Mouse (Mus musculus) kidney, embryonic 14.5 days (tissue): ENCODE measurements around the gene Tnp1. TPM values are rescaled to one million over a fixed set of nuclear protein-coding genes. Genes with fewer than 3 reads are reported as not detected.

ENCODE experiments used
- ATAC-seq: fragments of 200-750 bp; cut with Nextera tagmentation; 2 replicates; pipeline ENCODE4 v1.8.0; 2017; ENCODE audit warnings: moderate number of reproducible peaks, mild to moderate bottlenecking, moderate TSS enrichment, moderate library complexity; ENCODE audit not compliant: low FRiP score, low TSS enrichment
- H3K27ac ChIP-seq: fragments of 300-500 bp; sonication (generic); 2 replicates; pipeline ENCODE4 v1.5.1; 2014; ENCODE audit warnings: low read depth, mild to moderate bottlenecking, low read length, moderate library complexity, mixed read lengths
- H3K27me3 ChIP-seq: fragments of 300-500 bp; sonication (generic); 2 replicates; pipeline ENCODE4 v1.6.1; 2014; ENCODE audit warnings: mild to moderate bottlenecking, low read length; ENCODE audit not compliant: control insufficient read depth, insufficient read depth
- H3K36me3 ChIP-seq: fragments of 300-500 bp; sonication (generic); 2 replicates; pipeline ENCODE4 v1.6.1; 2014; ENCODE audit warnings: low read length, mixed read lengths; ENCODE audit not compliant: control insufficient read depth, insufficient read depth
- H3K4me1 ChIP-seq: fragments of 300-500 bp; sonication (generic); 2 replicates; pipeline ENCODE4 v1.6.1; 2014; ENCODE audit warnings: low read length, mixed read lengths; ENCODE audit not compliant: control insufficient read depth, insufficient read depth
- H3K4me2 ChIP-seq: fragments of 300-500 bp; sonication (generic); replicated peaks from 2 replicates; pipeline ENCODE4 v1.6.1; 2014; ENCODE audit warnings: low read depth, mild to moderate bottlenecking, low read length
- H3K4me3 ChIP-seq: fragments of 300-500 bp; sonication (generic); 2 replicates; pipeline ENCODE4 v1.5.1; 2014; ENCODE audit warnings: mild to moderate bottlenecking, low read length
- H3K9ac ChIP-seq: fragments of 300-500 bp; sonication (generic); 2 replicates; pipeline ENCODE4 v1.6.1; 2014; ENCODE audit warnings: low read depth, mild to moderate bottlenecking, low read length, moderate library complexity
- H3K9me3 ChIP-seq: fragments of 300-500 bp; sonication (generic); 2 replicates; pipeline ENCODE4 v1.6.1; 2016; ENCODE audit warnings: low read length; ENCODE audit not compliant: control insufficient read depth
- WGBS: fragments of 180-500 bp; shearing (Covaris S2); extraction: QIAGEN DNeasy Blood & Tissue Kit; methylation state at CpG from one replicate; pipeline ENCODE4 v1.1.7; 2014; 5-methylcytosine and 5-hydroxymethylcytosine counted together
- polyA plus RNA-seq: library from polyadenylated mRNA; unstranded; fragments of >200 nt; fragmentation: Nextera tagmentation; extraction: Ambion mirVana; gene quantifications from 2 replicates; pipeline ENCODE4 v1.2.1, GENCODE M21; 2014

The Tnp1 gene
- polyA plus RNA-seq, 1 experiment from 2014 or later, result not detected

- 80% methylated on average over 6 of the region's 6 CpGs for WGBS
- Histone ChIP-seq H3K27me3 (no peaks in the 10 kb centered on the region), H3K9me3 (no peaks in the 10 kb centered on the region), H3K9ac (no peak overlapping the region), H3K4me3 (no peak overlapping the region), H3K4me2 (no peak overlapping the region), H3K36me3 (no peaks in the 10 kb centered on the region), H3K27ac (no peak overlapping the region), H3K4me1 (no peaks in the 10 kb centered on the region)
- ATAC-seq, result no peak
Measured at GRCm38 (mm10) chr1:73028741-73029140, 13.0 kb upstream of the Tnp1 start.

DNA sequence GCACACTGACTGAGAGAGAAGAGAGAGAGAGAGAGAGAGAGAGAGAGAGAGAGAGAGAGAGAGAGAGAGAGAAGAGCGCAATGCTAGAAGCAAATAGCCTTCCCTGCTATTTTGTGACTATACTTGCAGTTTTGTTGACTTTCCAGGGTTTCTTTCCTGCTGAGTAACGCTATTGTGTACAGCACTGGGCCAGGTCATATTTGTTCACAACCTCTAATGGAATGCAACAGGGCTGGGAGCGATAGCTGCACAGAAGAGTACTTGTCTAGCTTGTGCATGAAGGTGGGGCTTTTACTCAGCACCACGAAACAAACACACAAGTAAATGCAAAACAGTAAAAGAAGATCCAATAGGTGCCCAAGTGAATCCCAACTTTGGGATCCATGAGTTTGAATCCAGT lies 11.7 kb upstream of the Tnp1 start:
- Histone ChIP-seq H3K9ac (no peak overlapping the region), H3K36me3 (no peaks in the 10 kb centered on the region), H3K4me2 (no peak overlapping the region), H3K4me1 (no peaks in the 10 kb centered on the region), H3K9me3 (no peaks in the 10 kb centered on the region), H3K4me3 (no peak overlapping the region), H3K27ac (no peak overlapping the region), H3K27me3 (no peaks in the 10 kb centered on the region)
- 71% methylated on average over 4 of the region's 4 CpGs for WGBS
- ATAC-seq, result no peak

DNA sequence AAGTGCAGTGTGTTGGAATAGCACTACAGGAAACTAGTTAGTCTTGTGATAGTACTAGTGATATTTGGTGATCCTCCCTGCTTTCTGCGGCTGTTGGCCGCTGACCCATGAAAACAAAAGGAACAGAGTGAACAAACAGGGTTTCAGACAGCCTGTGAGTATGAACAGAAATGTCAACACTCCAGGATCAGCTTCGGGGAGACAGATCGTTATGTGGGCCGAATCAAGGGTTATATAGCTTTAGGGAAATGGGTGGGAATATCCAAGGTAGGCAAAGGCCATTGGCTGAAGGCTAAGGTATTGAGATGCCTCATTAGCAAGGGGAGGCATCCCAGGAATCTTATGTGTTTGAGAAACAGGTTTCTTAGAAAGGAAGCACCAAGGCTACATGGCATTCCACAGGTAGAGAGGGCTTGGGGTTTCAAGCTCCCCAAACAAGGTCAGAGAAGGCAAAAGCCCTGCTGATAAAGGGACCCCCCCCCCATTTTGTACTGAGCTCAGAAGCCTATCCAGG lies 11.1 kb upstream of the Tnp1 start:
- no peak overlapping the region for H3K9ac ChIP-seq
- ATAC-seq, result no peak
- no peaks in the 10 kb centered on the region for H3K36me3 ChIP-seq
- H3K9me3 ChIP-seq, result no peaks in the 10 kb centered on the region
- H3K4me2 ChIP-seq, result no peak overlapping the region
- no peak overlapping the region for H3K4me3 ChIP-seq
- no peak overlapping the region for H3K27ac ChIP-seq
- H3K4me1 ChIP-seq, result no peaks in the 10 kb centered on the region
- 62% methylated on average over 5 of the region's 5 CpGs for WGBS
- H3K27me3 ChIP-seq, result no peaks in the 10 kb centered on the region

- WGBS, result 96% methylated on average over 3 of the region's 3 CpGs
- H3K9ac ChIP-seq, result no peak overlapping the region
- no peak overlapping the region for H3K27ac ChIP-seq
- no peaks in the 10 kb centered on the region for H3K9me3 ChIP-seq
- no peak overlapping the region for H3K4me3 ChIP-seq
- ATAC-seq, result no peak
- no peaks in the 10 kb centered on the region for H3K4me1 ChIP-seq
- H3K4me2 ChIP-seq, result no peak overlapping the region
- H3K36me3 ChIP-seq, result no peaks in the 10 kb centered on the region
- no peaks in the 10 kb centered on the region for H3K27me3 ChIP-seq
Measured at GRCm38 (mm10) chr1:73026157-73026556, 10.4 kb upstream of the Tnp1 start.

DNA sequence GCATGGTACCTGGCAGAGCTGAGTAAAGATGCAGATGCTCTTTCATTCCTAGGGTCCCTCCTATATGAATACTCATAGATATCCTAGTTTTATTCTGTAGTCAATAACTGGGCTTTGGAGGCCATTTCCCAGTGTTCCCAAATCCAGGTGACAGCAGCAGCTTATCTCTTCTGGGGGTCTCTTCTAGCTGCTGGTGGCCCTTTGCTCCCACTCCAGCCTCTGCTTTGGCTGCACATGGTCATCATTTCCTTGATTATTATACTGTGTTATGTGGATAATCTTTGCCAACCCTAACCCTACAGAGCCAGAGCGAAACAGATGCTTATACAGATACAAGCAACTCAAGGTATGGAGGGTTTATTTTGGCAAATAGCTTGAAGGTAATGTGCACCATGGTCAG lies 8.9 kb downstream of the Tnp1 start:
- no peaks in the 10 kb centered on the region for H3K27me3 ChIP-seq
- H3K27ac ChIP-seq, result no peak overlapping the region
- H3K9ac ChIP-seq, result no peak overlapping the region
- no peaks in the 10 kb centered on the region for H3K9me3 ChIP-seq
- ATAC-seq, result no peak
- no peaks in the 10 kb centered on the region for H3K4me1 ChIP-seq
- 100% methylated on average over 1 of the region's 1 CpGs for WGBS
- no peak overlapping the region for H3K4me2 ChIP-seq
- no peak overlapping the region for H3K4me3 ChIP-seq
- H3K36me3 ChIP-seq, result no peaks in the 10 kb centered on the region

DNA sequence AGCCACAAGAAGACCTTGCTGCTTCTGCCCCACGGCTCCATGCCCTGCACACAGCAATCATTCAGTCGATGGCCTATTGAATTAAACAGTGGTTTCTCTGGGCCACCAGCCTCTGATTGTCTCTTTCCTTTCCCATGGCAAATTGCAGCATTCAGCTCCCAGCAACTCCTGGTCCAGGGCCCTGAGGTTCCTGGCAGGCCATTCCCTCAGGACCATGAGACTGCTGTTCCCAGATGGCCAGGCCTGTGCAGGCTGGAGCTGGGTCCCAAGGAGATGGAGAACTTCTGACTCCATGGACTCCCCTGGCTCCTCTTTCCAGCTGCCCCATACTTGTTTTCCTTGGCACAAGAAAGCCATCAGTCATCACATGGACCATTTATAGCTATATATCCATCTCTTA lies 10.8 kb downstream of the Tnp1 start:
- Histone ChIP-seq H3K36me3 (no peaks in the 10 kb centered on the region), H3K27ac (no peak overlapping the region), H3K9me3 (no peaks in the 10 kb centered on the region), H3K4me1 (no peaks in the 10 kb centered on the region), H3K4me3 (no peak overlapping the region), H3K27me3 (no peaks in the 10 kb centered on the region), H3K4me2 (no peak overlapping the region), H3K9ac (no peak overlapping the region)
- no peak for ATAC-seq
- WGBS, result 96% methylated on average over 2 of the region's 2 CpGs

DNA sequence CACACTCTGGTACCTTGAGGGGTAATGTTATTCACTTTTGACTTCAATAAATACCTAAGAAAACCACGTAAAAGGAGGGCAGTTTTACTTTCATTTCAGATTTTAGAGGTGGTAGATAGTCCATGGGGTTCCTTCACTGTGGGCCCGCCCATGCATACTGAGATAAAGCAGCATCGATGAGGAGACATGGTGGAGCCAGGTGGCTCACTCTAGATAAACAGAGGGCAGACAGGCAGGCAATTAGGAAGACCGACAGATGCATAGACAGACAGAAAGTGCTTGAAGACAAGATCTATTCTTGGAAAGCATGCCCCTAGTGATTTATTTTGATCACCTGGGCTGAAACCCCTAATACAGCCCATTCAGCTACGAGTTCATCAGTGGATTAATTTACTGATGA lies 13.1 kb downstream of the Tnp1 start:
- H3K4me3 ChIP-seq, result no peak overlapping the region
- no peak overlapping the region for H3K9ac ChIP-seq
- H3K27ac ChIP-seq, result no peak overlapping the region
- no peaks in the 10 kb centered on the region for H3K4me1 ChIP-seq
- H3K27me3 ChIP-seq, result no peaks in the 10 kb centered on the region
- 71% methylated on average over 5 of the region's 5 CpGs for WGBS
- no peaks in the 10 kb centered on the region for H3K9me3 ChIP-seq
- no peak for ATAC-seq
- no peaks in the 10 kb centered on the region for H3K36me3 ChIP-seq
- no peak overlapping the region for H3K4me2 ChIP-seq

DNA sequence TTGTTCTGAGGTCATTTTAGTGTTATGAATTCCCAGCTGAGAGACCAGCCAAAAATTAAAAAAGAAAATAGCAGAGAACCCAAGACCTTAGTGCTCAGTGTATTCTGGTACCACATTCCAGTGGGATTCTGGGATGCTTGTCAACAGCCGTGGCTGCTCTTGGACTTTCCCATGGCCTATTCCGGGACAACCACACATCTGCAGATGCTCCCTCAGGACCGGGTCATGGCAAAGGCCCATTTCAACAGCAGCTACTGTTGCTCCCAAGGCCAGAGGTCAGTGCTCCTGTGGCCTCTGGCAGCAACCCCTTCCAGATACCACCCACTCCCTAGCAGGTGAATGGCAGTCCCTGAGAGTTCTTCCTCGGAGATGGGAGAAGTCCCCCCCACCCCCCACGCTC lies 13.7 kb downstream of the Tnp1 start:
- no peak overlapping the region for H3K4me3 ChIP-seq
- WGBS, result 86% methylated on average over 5 of the region's 5 CpGs
- no peaks in the 10 kb centered on the region for H3K27me3 ChIP-seq
- no peaks in the 10 kb centered on the region for H3K4me1 ChIP-seq
- H3K36me3 ChIP-seq, result no peaks in the 10 kb centered on the region
- H3K9me3 ChIP-seq, result no peaks in the 10 kb centered on the region
- H3K27ac ChIP-seq, result no peak overlapping the region
- no peak overlapping the region for H3K9ac ChIP-seq
- no peak overlapping the region for H3K4me2 ChIP-seq
- ATAC-seq, result no peak

GRCm38 (mm10) chr1:72994751-72995528 lies 20.8 kb downstream of the Tnp1 start:
- Histone ChIP-seq H3K36me3 (no peaks in the 10 kb centered on the region), H3K27ac (no peak overlapping the region), H3K4me3 (no peak overlapping the region), H3K9me3 (no peaks in the 10 kb centered on the region), H3K4me1 (no peaks in the 10 kb centered on the region), H3K9ac (no peak overlapping the region), H3K27me3 (no peaks in the 10 kb centered on the region), H3K4me2 (no peak overlapping the region)
- no peak for ATAC-seq
- 94% methylated on average over 5 of the region's 5 CpGs for WGBS
